Mouse (Mus musculus) olfactory bulb, adult 2 months (tissue): ENCODE measurements around the gene Jak1.

ENCODE experiments used
- CTCF ChIP-seq: fragments of 200-500 bp; IDR thresholded peaks from 2 replicates; pipeline ENCODE4 v1.5.1; 2012; ENCODE audit warnings: low read depth, mild to moderate bottlenecking, low read length, moderate library complexity; ENCODE audit not compliant: insufficient read depth
- POLR2A ChIP-seq: fragments of 200-500 bp; IDR thresholded peaks from 2 replicates; pipeline ENCODE4 v1.6.1; 2012; ENCODE audit warnings: mild to moderate bottlenecking, low read depth, low read length, moderate library complexity; ENCODE audit not compliant: insufficient read depth

GRCm38 (mm10) chr4:101308166-101308565 lies 43.1 kb upstream of the Jak1 start:
- TF ChIP-seq CTCF (no peak), POLR2A (no peak)
